Mouse (Mus musculus): Measurements from ENCODE around the gene Slc26a11. TPM values are rescaled to one million over a fixed set of nuclear protein-coding genes. Genes with fewer than 3 reads are reported as not detected.
"Not testable (repeated sequence)": the region's sequence is repeated elsewhere in the genome, so short reads cannot be mapped to it uniquely, and the experiment has no call there.

Gene Slc26a11
- polyA plus RNA-seq, 1 experiment from 2014 or later, result 8.4 TPM

- no peaks in the 10 kb centered on the region for H3K4me1 ChIP-seq (replicated peaks; ENCODE audit: control insufficient read depth, insufficient read depth, low read length)
- DNase-seq (ENCODE audit: low spot score) (no peak), ATAC-seq (replicated peaks; ENCODE audit: low FRiP score, low TSS enrichment, low read depth) (no peak)
- WGBS, result 97% methylated on average over 1 of the region's 1 CpGs
- no peak overlapping the region for H3K4me3 ChIP-seq (ENCODE audit: low read depth, low read length)
- H3K36me3 ChIP-seq (ENCODE audit: control insufficient read depth, insufficient read depth, low read length), result peaks cover 24% of the 10 kb centered on the region
- H3K9ac ChIP-seq (ENCODE audit: low read length), result no peak overlapping the region
- no peak overlapping the region for H3K4me2 ChIP-seq (ENCODE audit: low read length)
- H3K27ac ChIP-seq (ENCODE audit: low read depth), result no peak overlapping the region
- no peaks in the 10 kb centered on the region for H3K27me3 ChIP-seq (replicated peaks; ENCODE audit: control insufficient read depth, insufficient read depth, low read length)
- H3K9me3 ChIP-seq (ENCODE audit: control insufficient read depth, low read length), result no peaks in the 10 kb centered on the region
Observed at GRCm38 (mm10) chr11:119378551-119378950, 23.2 kb downstream of the Slc26a11 start.

GRCm38 (mm10) chr11:119381631-119382337 is 26.4 kb downstream of the Slc26a11 start:
- Histone ChIP-seq H3K9ac (ENCODE audit: low read length) (no peak overlapping the region), H3K9me3 (ENCODE audit: control insufficient read depth, low read length) (no peaks in the 10 kb centered on the region), H3K36me3 (ENCODE audit: control insufficient read depth, insufficient read depth, low read length) (peaks cover 24% of the 10 kb centered on the region), H3K27ac (ENCODE audit: low read depth) (no peak overlapping the region), H3K4me3 (ENCODE audit: low read depth, low read length) (no peak overlapping the region), H3K27me3 (replicated peaks; ENCODE audit: control insufficient read depth, insufficient read depth, low read length) (no peaks in the 10 kb centered on the region), H3K4me1 (replicated peaks; ENCODE audit: control insufficient read depth, insufficient read depth, low read length) (no peaks in the 10 kb centered on the region), H3K4me2 (ENCODE audit: low read length) (no peak overlapping the region)
- no peak for DNase-seq (ENCODE audit: low spot score)
- WGBS, result 61% methylated on average over 9 of the region's 9 CpGs
- no peak for ATAC-seq (replicated peaks; ENCODE audit: low FRiP score, low TSS enrichment, low read depth)

- Histone ChIP-seq H3K9me3 (ENCODE audit: control insufficient read depth, low read length) (no peaks in the 10 kb centered on the region), H3K4me1 (replicated peaks; ENCODE audit: control insufficient read depth, insufficient read depth, low read length) (no peaks in the 10 kb centered on the region), H3K4me2 (ENCODE audit: low read length) (no peak overlapping the region), H3K4me3 (ENCODE audit: low read depth, low read length) (no peak overlapping the region), H3K9ac (ENCODE audit: low read length) (no peak overlapping the region), H3K36me3 (ENCODE audit: control insufficient read depth, insufficient read depth, low read length) (peaks cover 20% of the 10 kb centered on the region), H3K27me3 (replicated peaks; ENCODE audit: control insufficient read depth, insufficient read depth, low read length) (no peaks in the 10 kb centered on the region), H3K27ac (ENCODE audit: low read depth) (no peak overlapping the region)
- ATAC-seq (replicated peaks; ENCODE audit: low FRiP score, low TSS enrichment, low read depth) (no peak), DNase-seq (ENCODE audit: low spot score) (no peak)
- WGBS, result 76% methylated on average over 6 of the region's 6 CpGs
Observed at GRCm38 (mm10) chr11:119382338-119382850, 27.0 kb downstream of the Slc26a11 start.

- Histone ChIP-seq H3K27ac (ENCODE audit: low read depth) (no peak overlapping the region), H3K4me1 (replicated peaks; ENCODE audit: control insufficient read depth, insufficient read depth, low read length) (0 out of 2 replicates have a peak, but pooled peaks cover 4% of the 10 kb centered on the region), H3K4me3 (ENCODE audit: low read depth, low read length) (no peak overlapping the region), H3K9ac (ENCODE audit: low read length) (no peak overlapping the region), H3K36me3 (ENCODE audit: control insufficient read depth, insufficient read depth, low read length) (peaks cover 6% of the 10 kb centered on the region; the same call in 1 of the 2 replicates), H3K9me3 (ENCODE audit: control insufficient read depth, low read length) (no peaks in the 10 kb centered on the region), H3K4me2 (ENCODE audit: low read length) (no peak overlapping the region), H3K27me3 (replicated peaks; ENCODE audit: control insufficient read depth, insufficient read depth, low read length) (no peaks in the 10 kb centered on the region)
- no peak for ATAC-seq (replicated peaks; ENCODE audit: low FRiP score, low TSS enrichment, low read depth)
- no peak for DNase-seq (ENCODE audit: low spot score)
- WGBS, result 79% methylated on average over 4 of the region's 4 CpGs
Observed at GRCm38 (mm10) chr11:119384904-119385303, 29.5 kb downstream of the Slc26a11 start.

- no peaks in the 10 kb centered on the region for H3K9me3 ChIP-seq (ENCODE audit: control insufficient read depth, low read length)
- H3K4me1 ChIP-seq (replicated peaks; ENCODE audit: control insufficient read depth, insufficient read depth, low read length), result peaks cover 10% of the 10 kb centered on the region; the same call in 1 of the 2 replicates
- ATAC-seq (replicated peaks; ENCODE audit: low FRiP score, low TSS enrichment, low read depth) (no peak), DNase-seq (ENCODE audit: low spot score) (no peak)
- H3K27ac ChIP-seq (ENCODE audit: low read depth), result no peak overlapping the region
- no peak overlapping the region for H3K4me3 ChIP-seq (ENCODE audit: low read depth, low read length)
- no peak overlapping the region for H3K9ac ChIP-seq (ENCODE audit: low read length)
- 95% methylated on average over 5 of the region's 5 CpGs for WGBS
- no peaks in the 10 kb centered on the region for H3K27me3 ChIP-seq (replicated peaks; ENCODE audit: control insufficient read depth, insufficient read depth, low read length)
- no peak overlapping the region for H3K4me2 ChIP-seq (ENCODE audit: low read length)
- H3K36me3 ChIP-seq (ENCODE audit: control insufficient read depth, insufficient read depth, low read length), result no peaks in the 10 kb centered on the region
Observed at GRCm38 (mm10) chr11:119386306-119386705, 30.9 kb downstream of the Slc26a11 start.

GRCm38 (mm10) chr11:119387273-119387672 is 31.9 kb downstream of the Slc26a11 start:
- H3K4me1 ChIP-seq (replicated peaks; ENCODE audit: control insufficient read depth, insufficient read depth, low read length), result not testable (repeated sequence)

GRCm38 (mm10) chr11:119389851-119390270 is 34.5 kb downstream of the Slc26a11 start:
- WGBS, result under 1% methylated on average over 35 of the region's 35 CpGs
- DNase-seq (ENCODE audit: low spot score) (no peak), ATAC-seq (replicated peaks; ENCODE audit: low FRiP score, low TSS enrichment, low read depth) (peak; percentile 38)
- Histone ChIP-seq H3K4me1 (replicated peaks; ENCODE audit: control insufficient read depth, insufficient read depth, low read length) (peaks cover 15% of the 10 kb centered on the region), H3K27me3 (replicated peaks; ENCODE audit: control insufficient read depth, insufficient read depth, low read length) (peaks cover 11% of the 10 kb centered on the region; the same call in 1 of the 2 replicates), H3K9ac (ENCODE audit: low read length) (peak overlapping the region; percentile 66), H3K27ac (ENCODE audit: low read depth) (peak overlapping the region; percentile 57; the same call in 1 of the 2 replicates), H3K4me3 (ENCODE audit: low read depth, low read length) (peak overlapping the region; percentile 78), H3K4me2 (ENCODE audit: low read length) (peak overlapping the region; percentile 95), H3K9me3 (ENCODE audit: control insufficient read depth, low read length) (no peaks in the 10 kb centered on the region), H3K36me3 (ENCODE audit: control insufficient read depth, insufficient read depth, low read length) (no peaks in the 10 kb centered on the region)

More at GRCm38 (mm10) chr11:119387273-119387672, 31.9 kb downstream of the Slc26a11 start:
- not testable (repeated sequence) for H3K4me3 ChIP-seq (ENCODE audit: low read depth, low read length); H3K4me2 ChIP-seq (ENCODE audit: low read length); DNase-seq (ENCODE audit: low spot score); H3K9me3 ChIP-seq (ENCODE audit: control insufficient read depth, low read length); ATAC-seq (replicated peaks; ENCODE audit: low FRiP score, low TSS enrichment, low read depth); H3K9ac ChIP-seq (ENCODE audit: low read length); H3K27me3 ChIP-seq (replicated peaks; ENCODE audit: control insufficient read depth, insufficient read depth, low read length); H3K27ac ChIP-seq (ENCODE audit: low read depth); H3K36me3 ChIP-seq (ENCODE audit: control insufficient read depth, insufficient read depth, low read length)
- WGBS, result 14% methylated on average over 3 of the region's 3 CpGs

- peak overlapping the region; percentile 78 for H3K4me3 ChIP-seq (ENCODE audit: low read depth, low read length)
- no peaks in the 10 kb centered on the region for H3K9me3 ChIP-seq (ENCODE audit: control insufficient read depth, low read length)
- DNase-seq (ENCODE audit: low spot score) (peak; percentile 85), ATAC-seq (replicated peaks; ENCODE audit: low FRiP score, low TSS enrichment, low read depth) (0 out of 2 replicates have a peak, but pooled peaks have one; percentile 25)
- WGBS, result 3% methylated on average over 53 of the region's 53 CpGs
- peaks cover 15% of the 10 kb centered on the region for H3K4me1 ChIP-seq (replicated peaks; ENCODE audit: control insufficient read depth, insufficient read depth, low read length)
- peak overlapping the region; percentile 95 for H3K4me2 ChIP-seq (ENCODE audit: low read length)
- H3K27me3 ChIP-seq (replicated peaks; ENCODE audit: control insufficient read depth, insufficient read depth, low read length), result peaks cover 13% of the 10 kb centered on the region; the same call in 1 of the 2 replicates
- H3K9ac ChIP-seq (ENCODE audit: low read length), result peak overlapping the region; percentile 66
- H3K36me3 ChIP-seq (ENCODE audit: control insufficient read depth, insufficient read depth, low read length), result no peaks in the 10 kb centered on the region
- peak overlapping the region; percentile 57; the same call in 1 of the 2 replicates for H3K27ac ChIP-seq (ENCODE audit: low read depth)
Observed at GRCm38 (mm10) chr11:119390271-119391231, 35.2 kb downstream of the Slc26a11 start.
